Mouse (Mus musculus): Measurements from ENCODE around the gene Mmp24.
"Not testable (repeated sequence)": the region's sequence is repeated elsewhere in the genome, so short reads cannot be mapped to it uniquely, and the experiment has no call there.

The Mmp24 gene

GRCm38 (mm10) chr2:155812637-155813036 lies 37.5 kb downstream of the Mmp24 start:
- DNase-seq (ENCODE audit: low read depth, low spot score) = no peak

- DNase-seq (ENCODE audit: low read depth, low spot score) = no peak
Observed at GRCm38 (mm10) chr2:155814829-155815228, 39.7 kb downstream of the Mmp24 start.

- no peak for DNase-seq (ENCODE audit: low read depth, low spot score)
Observed at GRCm38 (mm10) chr2:155816179-155816578, 41.0 kb downstream of the Mmp24 start.

GRCm38 (mm10) chr2:155817301-155818245 lies 42.4 kb downstream of the Mmp24 start:
- DNase-seq (ENCODE audit: low read depth, low spot score) = no peak

GRCm38 (mm10) chr2:155818596-155819391 lies 43.7 kb downstream of the Mmp24 start:
- DNase-seq (ENCODE audit: low read depth, low spot score) = peak; percentile 76

GRCm38 (mm10) chr2:155819392-155819448 lies 44.1 kb downstream of the Mmp24 start, which contains the start of gene BC029722:
BC029722 (minus strand) TSS chr2:155819426.
- no peak for DNase-seq (ENCODE audit: low read depth, low spot score)

GRCm38 (mm10) chr2:155819449-155820251 lies 44.5 kb downstream of the Mmp24 start:
- DNase-seq (ENCODE audit: low read depth, low spot score) = no peak

- no peak for DNase-seq (ENCODE audit: low read depth, low spot score)
Observed at GRCm38 (mm10) chr2:155820779-155821178, 45.6 kb downstream of the Mmp24 start.

GRCm38 (mm10) chr2:155823722-155824121 lies 48.6 kb downstream of the Mmp24 start:
- DNase-seq (ENCODE audit: low read depth, low spot score) = no peak

- no peak for DNase-seq (ENCODE audit: low read depth, low spot score)
Observed at GRCm38 (mm10) chr2:155825904-155826629, 50.9 kb downstream of the Mmp24 start.

- DNase-seq (ENCODE audit: low read depth, low spot score) = peak; percentile 89
Observed at GRCm38 (mm10) chr2:155826630-155827424, 51.7 kb downstream of the Mmp24 start, which contains the start of gene Eif6. Eif6 (minus strand) TSS chr2:155826925.

GRCm38 (mm10) chr2:155830841-155831240 lies 55.7 kb downstream of the Mmp24 start:
- DNase-seq (ENCODE audit: low read depth, low spot score) = no peak

GRCm38 (mm10) chr2:155831302-155831701 lies 56.2 kb downstream of the Mmp24 start:
- no peak for DNase-seq (ENCODE audit: low read depth, low spot score)

- DNase-seq (ENCODE audit: low read depth, low spot score) = not testable (repeated sequence)
Observed at GRCm38 (mm10) chr2:155832087-155832486, 56.9 kb downstream of the Mmp24 start.

GRCm38 (mm10) chr2:155834732-155835131 lies 59.6 kb downstream of the Mmp24 start, which contains the start of gene Fam83c:
Fam83c (minus strand) TSS chr2:155834854.
- no peak for DNase-seq (ENCODE audit: low read depth, low spot score)

GRCm38 (mm10) chr2:155837961-155838360 lies 62.8 kb downstream of the Mmp24 start:
- no peak for DNase-seq (ENCODE audit: low read depth, low spot score)

- no peak for DNase-seq (ENCODE audit: low read depth, low spot score)
Observed at GRCm38 (mm10) chr2:155838961-155839360, 63.8 kb downstream of the Mmp24 start.

- DNase-seq (ENCODE audit: low read depth, low spot score) = no peak
Observed at GRCm38 (mm10) chr2:155846930-155847329, 71.8 kb downstream of the Mmp24 start.

- no peak for DNase-seq (ENCODE audit: low read depth, low spot score)
Observed at GRCm38 (mm10) chr2:155848291-155848690, 73.1 kb downstream of the Mmp24 start.

- no peak for DNase-seq (ENCODE audit: low read depth, low spot score)
Observed at GRCm38 (mm10) chr2:155849464-155849863, 74.3 kb downstream of the Mmp24 start.

GRCm38 (mm10) chr2:155850120-155850519 lies 75.0 kb downstream of the Mmp24 start:
- no peak for DNase-seq (ENCODE audit: low read depth, low spot score)
